Mouse (Mus musculus) liver, adult 2 months (tissue): ENCODE measurements around the gene Rgn.

Source experiments
- CTCF ChIP-seq: fragments of 200-500 bp; IDR thresholded peaks from 2 replicates; pipeline ENCODE4 v1.5.1; 2011; ENCODE audit warnings: low read depth, low read length, control low read depth
- POLR2A ChIP-seq: fragments of 200-500 bp; IDR thresholded peaks from 2 replicates; pipeline ENCODE4 v1.6.1; 2011; ENCODE audit warnings: low read length, control low read depth; ENCODE audit not compliant: insufficient read depth; ENCODE audit errors: extremely low read depth

DNA sequence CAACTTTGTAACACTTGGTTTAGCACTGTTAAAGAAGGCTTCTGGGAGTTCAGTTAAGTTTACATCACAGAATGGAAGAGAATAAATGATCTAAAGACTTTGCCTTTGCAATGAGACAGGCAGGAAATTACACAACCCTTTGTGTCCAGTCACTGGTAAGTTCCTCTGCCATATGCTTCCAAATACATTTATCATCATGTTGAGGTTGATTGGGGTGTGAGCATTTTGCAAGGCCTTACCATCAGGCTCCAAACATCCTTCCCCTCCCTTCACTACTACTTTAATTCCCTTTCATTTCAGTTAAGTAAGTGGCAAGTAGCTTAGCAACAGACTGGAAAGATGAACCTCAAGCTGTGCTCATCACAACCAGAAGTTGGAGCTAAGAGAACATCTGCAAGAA lies 28.0 kb upstream of the Rgn start:
- TF ChIP-seq POLR2A (no peak), CTCF (no peak)
